ENCODE assay signal across 19 mouse cellular contexts in the genomic region with DNA sequence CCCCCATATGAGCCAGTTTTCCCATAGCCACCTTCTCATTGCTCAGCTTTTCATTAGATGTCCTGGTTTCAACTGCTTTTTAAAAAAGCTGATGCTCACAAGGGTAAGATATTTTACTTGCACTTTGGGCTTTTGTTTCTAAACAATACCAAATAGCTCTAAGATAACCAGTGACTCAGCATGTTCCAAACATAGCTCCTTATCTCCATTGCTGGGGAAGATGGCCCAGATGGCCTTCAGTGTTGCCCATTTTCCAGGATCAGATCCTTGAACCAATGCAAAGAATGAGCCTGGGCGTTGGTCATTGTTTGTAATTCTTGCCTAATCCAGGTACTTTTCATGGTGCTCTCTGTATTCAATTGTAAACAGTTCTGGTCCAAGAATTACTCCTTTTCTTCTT.
"Had no signal": no experiment of that assay in that cellular context is flagged by ENCODE, and none has a peak within 500 bp of the region (broad histone marks: within the 10 kb centered on the region; RNA-seq: fewer than 3 reads in every experiment).

No protein-coding gene starts in this region.

- H3K4me3 ChIP-seq: midbrain, embryonic 10.5 days; midbrain, embryonic 12.5 days; myocyte; neural tube, embryonic 13.5 days; neural tube, embryonic 15.5 days had no signal

- H3K9ac ChIP-seq: lung, embryonic 14.5 days; midbrain, embryonic 12.5 days; neural tube, embryonic 13.5 days; neural tube, embryonic 15.5 days had no signal

- H3K27ac ChIP-seq: midbrain, embryonic 10.5 days; midbrain, embryonic 12.5 days; neural tube, embryonic 13.5 days; neural tube, embryonic 15.5 days had no signal

- H3K36me3 ChIP-seq: midbrain, embryonic 10.5 days; midbrain, embryonic 12.5 days; neural tube, embryonic 13.5 days; neural tube, embryonic 15.5 days had no signal

- H3K4me1 ChIP-seq: midbrain, embryonic 10.5 days; midbrain, embryonic 12.5 days; neural tube, embryonic 13.5 days; neural tube, embryonic 15.5 days had no signal

- H3K4me2 ChIP-seq: lung, embryonic 14.5 days; midbrain, embryonic 12.5 days; neural tube, embryonic 13.5 days; neural tube, embryonic 15.5 days had no signal

- H3K27me3 ChIP-seq: midbrain, embryonic 12.5 days; neural tube, embryonic 13.5 days; neural tube, embryonic 15.5 days had no signal

- H3K9me3 ChIP-seq: midbrain, embryonic 10.5 days; midbrain, embryonic 12.5 days; neural tube, embryonic 13.5 days; neural tube, embryonic 15.5 days had no signal

- ATAC-seq: midbrain, embryonic 16.5 days had no signal

- DNase-seq: lung, adult 18-20 months; lung, embryonic 14.5 days; lung, postnatal 10 days; lung, postnatal 4 days; midbrain, embryonic 14.5 days; retina, postnatal 1 day; right cerebral cortex, adult 18-20 months; right cerebral cortex, postnatal 25 days; right cerebral cortex, postnatal 4 days; spleen, adult 18-20 months; thymus, adult 18-20 months; thymus, postnatal 14 days; thymus, postnatal 36 days had no signal
